Mouse (Mus musculus) kidney, embryonic 15.5 days (tissue): Measurements from ENCODE around the gene Elp5. TPM values are rescaled to one million over a fixed set of nuclear protein-coding genes. Genes with fewer than 3 reads are reported as not detected.

Experiments used
- ATAC-seq: fragments of 200-750 bp; cut with Nextera tagmentation; replicated peaks from 2 replicates; pipeline ENCODE4 v1.8.0; 2017; ENCODE audit warnings: moderate TSS enrichment; ENCODE audit not compliant: low FRiP score
- H3K27ac ChIP-seq: fragments of 300-500 bp; sonication (generic); 2 replicates; pipeline ENCODE4 v1.5.1; 2015; ENCODE audit warnings: mild to moderate bottlenecking, inconsistent platforms
- H3K27me3 ChIP-seq: fragments of 300-500 bp; sonication (generic); 2 replicates; pipeline ENCODE4 v1.6.1; 2015; ENCODE audit warnings: inconsistent platforms
- H3K36me3 ChIP-seq: fragments of 300-500 bp; sonication (generic); 2 replicates; pipeline ENCODE4 v1.6.1; 2015; ENCODE audit warnings: inconsistent platforms
- H3K4me1 ChIP-seq: fragments of 300-500 bp; sonication (generic); 2 replicates; pipeline ENCODE4 v1.6.1; 2015; ENCODE audit warnings: inconsistent platforms
- H3K4me2 ChIP-seq: fragments of 300-500 bp; sonication (generic); 2 replicates; pipeline ENCODE4 v1.6.1; 2015; ENCODE audit warnings: moderate library complexity, mild to moderate bottlenecking, inconsistent platforms
- H3K4me3 ChIP-seq: fragments of 300-500 bp; sonication (generic); replicated peaks from 2 replicates; pipeline ENCODE4 v1.5.1; 2015; ENCODE audit warnings: mild to moderate bottlenecking, inconsistent platforms
- H3K9ac ChIP-seq: fragments of 300-500 bp; sonication (generic); 2 replicates; pipeline ENCODE4 v1.6.1; 2015; ENCODE audit warnings: mild to moderate bottlenecking, inconsistent platforms
- H3K9me3 ChIP-seq: fragments of 300-500 bp; sonication (generic); replicated peaks from 2 replicates; pipeline ENCODE4 v1.6.1; 2016; ENCODE audit warnings: inconsistent platforms
- WGBS: fragments of 180-500 bp; shearing (Covaris S2); methylation state at CpG from one replicate; pipeline ENCODE4 v1.1.7; 2015; ENCODE audit warnings: mixed read lengths; 5-methylcytosine and 5-hydroxymethylcytosine counted together
- polyA plus RNA-seq: library from polyadenylated mRNA; unstranded; fragments of >200 nt; fragmentation: Nextera tagmentation; extraction: Ambion mirVana; gene quantifications from 2 replicates; pipeline ENCODE4 v1.2.1, GENCODE M21; 2015

The Elp5 gene
- polyA plus RNA-seq, 1 experiment from 2014 or later: 116 TPM

DNA sequence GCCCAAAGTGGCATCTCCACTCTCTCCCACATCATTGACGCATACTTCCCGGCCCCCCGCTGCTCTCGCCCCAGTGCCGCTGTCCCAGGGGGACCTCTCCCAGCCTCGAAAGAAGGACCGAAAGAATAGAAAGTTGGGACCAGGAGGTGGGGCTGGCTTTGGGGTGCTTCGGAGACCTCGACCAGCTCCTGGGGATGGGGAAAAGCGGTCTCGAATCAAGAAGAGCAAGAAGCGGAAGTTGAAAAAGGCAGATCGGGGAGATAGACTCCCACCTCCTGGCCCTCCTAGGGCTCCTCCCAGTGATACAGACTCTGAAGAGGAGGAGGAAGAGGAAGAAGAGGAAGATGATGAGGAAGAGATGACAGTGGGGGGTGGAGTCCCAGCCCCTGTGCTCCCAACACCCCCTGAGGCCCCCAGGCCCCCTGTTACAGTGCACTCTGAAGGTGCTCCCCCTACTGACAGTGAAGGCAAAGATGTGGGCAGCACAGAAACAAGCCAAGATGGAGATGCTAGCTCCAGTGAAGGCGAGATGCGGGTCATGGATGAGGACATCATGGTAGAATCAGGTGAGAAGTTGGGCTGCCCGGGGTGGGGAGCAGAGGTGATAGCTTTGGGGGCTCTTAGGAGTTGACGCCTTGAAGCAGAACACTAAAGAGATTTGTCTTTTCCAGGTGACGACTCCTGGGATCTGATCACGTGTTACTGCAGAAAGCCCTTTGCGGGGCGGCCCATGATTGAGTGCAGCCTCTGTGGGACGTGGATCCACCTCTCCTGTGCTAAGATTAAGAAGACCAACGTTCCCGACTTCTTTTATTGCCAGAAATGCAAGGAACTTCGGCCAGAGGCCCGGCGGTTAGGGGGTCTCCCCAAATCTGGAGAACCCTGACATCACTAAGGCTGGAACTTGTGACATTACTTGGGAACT, 16.5 kb upstream of the Elp5 start:
- H3K9ac ChIP-seq: no peak overlapping the region
- no peaks in the 10 kb centered on the region for H3K9me3 ChIP-seq
- 89% methylated on average over 27 of the region's 27 CpGs for WGBS

DNA sequence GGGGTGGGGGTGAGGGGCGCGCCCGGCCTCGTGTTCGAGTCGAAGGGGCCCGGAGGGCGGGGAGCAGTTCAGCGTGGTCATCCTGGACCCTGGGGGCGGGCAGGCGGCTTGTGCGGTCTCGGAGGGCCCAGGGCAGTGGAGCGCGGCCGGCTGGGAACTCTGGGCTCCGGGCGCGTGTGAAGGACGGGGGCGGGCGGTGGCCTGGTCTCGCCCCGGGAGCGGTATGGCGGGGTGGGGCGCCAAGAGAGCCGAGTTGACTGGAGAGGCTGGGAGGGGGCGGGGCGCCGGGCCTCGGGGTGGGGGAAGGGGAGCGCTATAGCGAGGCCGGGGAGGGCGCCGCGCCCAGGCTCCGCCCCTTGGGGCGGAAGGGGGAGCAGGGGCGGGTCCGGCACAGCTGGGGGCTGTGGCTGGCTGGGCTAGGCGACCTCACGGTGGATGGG, 14.8 kb upstream of the Elp5 start:
- Histone ChIP-seq H3K27me3 (no peaks in the 10 kb centered on the region), H3K4me2 (peak overlapping the region; percentile 59), H3K36me3 (peaks cover 44% of the 10 kb centered on the region), H3K4me3 (peak overlapping the region; percentile 85), H3K9me3 (no peaks in the 10 kb centered on the region), H3K27ac (peak overlapping the region; percentile 99), H3K9ac (peak overlapping the region; percentile 95), H3K4me1 (peaks cover 54% of the 10 kb centered on the region)
- under 1% methylated on average over 41 of the region's 44 CpGs for WGBS
- peak; percentile 72 for ATAC-seq

More for the DNA sequence above, 16.5 kb upstream of the Elp5 start:
- Histone ChIP-seq H3K4me1 (peaks cover 61% of the 10 kb centered on the region), H3K4me2 (no peak overlapping the region), H3K27ac (no peak overlapping the region), H3K27me3 (no peaks in the 10 kb centered on the region), H3K4me3 (no peak overlapping the region; the same call in 1 of the 2 replicates), H3K36me3 (peaks cover 36% of the 10 kb centered on the region)
- ATAC-seq: no peak

DNA sequence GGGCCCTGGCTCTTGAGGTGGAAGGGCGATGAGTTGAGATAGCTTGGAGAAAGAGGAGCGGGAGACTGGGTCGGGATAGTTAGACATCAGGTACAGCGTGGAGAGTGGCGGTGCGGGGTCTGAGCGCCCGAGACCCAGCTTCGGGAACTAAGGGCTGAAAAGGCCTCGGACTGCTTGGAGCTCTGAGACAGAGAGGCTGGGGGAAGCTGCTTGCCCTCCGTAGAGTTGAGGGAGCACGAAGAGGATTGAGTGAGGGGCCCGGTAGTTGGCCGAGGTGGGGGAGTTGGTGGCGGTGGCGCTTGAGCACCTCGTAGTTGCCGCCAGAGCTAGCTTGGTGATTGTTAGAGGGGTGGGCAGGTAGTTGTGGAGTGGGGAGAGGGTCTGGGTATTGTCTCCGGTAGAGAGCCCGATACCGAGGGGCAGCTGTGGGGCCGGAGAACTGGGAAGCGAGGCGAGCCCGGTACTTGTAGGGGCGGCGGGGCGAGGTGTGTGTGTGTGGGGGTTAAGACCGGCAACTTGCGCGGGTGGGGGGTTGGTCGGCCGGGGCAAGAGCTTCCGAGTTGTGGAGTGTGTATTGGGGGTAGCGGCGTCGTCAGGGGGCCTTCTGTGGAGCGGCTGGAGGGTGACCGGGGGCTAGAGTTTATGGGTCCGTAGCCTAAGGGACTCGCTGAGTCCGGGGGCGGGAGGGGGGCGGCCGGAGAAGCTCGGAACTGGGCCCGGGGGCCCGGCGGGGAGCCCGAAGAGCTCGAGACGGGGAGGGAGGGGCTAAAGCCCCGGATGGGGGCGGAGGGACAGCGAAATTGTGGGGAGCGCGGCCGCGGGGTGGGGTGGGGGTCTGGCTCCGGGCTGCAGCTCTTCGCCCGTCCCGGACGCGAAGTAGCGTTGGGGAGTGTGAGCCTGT, 14.1 kb upstream of the Elp5 start:
- Histone ChIP-seq H3K4me2 (peak overlapping the region; percentile 59), H3K9ac (peak overlapping the region; percentile 95), H3K27ac (peak overlapping the region; percentile 99), H3K4me1 (peaks cover 47% of the 10 kb centered on the region), H3K27me3 (no peaks in the 10 kb centered on the region), H3K36me3 (peaks cover 44% of the 10 kb centered on the region), H3K4me3 (peak overlapping the region; percentile 85), H3K9me3 (no peaks in the 10 kb centered on the region)
- peak; percentile 8 for ATAC-seq
- under 1% methylated on average over 65 of the region's 66 CpGs for WGBS

DNA sequence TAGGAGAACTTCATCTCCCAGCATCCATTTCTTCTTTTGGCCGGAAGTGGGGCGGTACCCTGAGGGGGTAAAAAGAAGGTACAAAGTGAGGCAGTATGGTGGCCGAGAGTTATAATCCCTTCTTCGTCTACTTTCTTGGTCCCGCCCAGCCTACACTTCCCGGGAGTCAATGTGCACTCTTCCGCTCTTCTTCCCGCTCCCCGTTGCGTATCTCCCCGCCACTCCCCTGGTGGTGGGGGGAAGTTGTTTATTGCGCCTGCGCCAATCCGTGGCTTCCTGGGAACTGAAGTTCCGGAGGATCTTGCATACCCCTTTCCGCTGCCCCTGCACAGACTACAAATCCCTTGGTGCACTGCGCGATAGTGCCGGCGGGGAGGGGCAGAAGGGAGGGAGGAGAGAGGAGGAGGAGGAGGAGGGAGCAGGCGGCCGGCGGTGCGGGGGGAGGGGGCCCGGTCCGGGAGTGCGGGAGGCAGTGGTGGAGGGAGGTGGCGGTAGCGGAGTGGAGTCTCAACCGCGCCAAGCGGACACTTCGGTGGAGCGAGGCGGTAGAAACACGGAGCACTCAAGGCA, 13.2 kb upstream of the Elp5 start, which contains the start of gene Phf23:
Gene Phf23 (plus strand): TSS at position 387 of the 570 bp plus-strand sequence.
- Histone ChIP-seq H3K27ac (peak within 1 kb of the TSS; percentile 99), H3K9ac (peak within 1 kb of the TSS; percentile 95), H3K27me3 (no peaks in the 10 kb centered on the region), H3K4me1 (peaks cover 46% of the 10 kb centered on the region), H3K9me3 (no peaks in the 10 kb centered on the region), H3K4me2 (peak within 1 kb of the TSS; percentile 59), H3K36me3 (peaks cover 45% of the 10 kb centered on the region), H3K4me3 (peak within 1 kb of the TSS; percentile 85)
- peak; percentile 81 for ATAC-seq
- WGBS: under 1% methylated on average over 36 of the region's 36 CpGs

DNA sequence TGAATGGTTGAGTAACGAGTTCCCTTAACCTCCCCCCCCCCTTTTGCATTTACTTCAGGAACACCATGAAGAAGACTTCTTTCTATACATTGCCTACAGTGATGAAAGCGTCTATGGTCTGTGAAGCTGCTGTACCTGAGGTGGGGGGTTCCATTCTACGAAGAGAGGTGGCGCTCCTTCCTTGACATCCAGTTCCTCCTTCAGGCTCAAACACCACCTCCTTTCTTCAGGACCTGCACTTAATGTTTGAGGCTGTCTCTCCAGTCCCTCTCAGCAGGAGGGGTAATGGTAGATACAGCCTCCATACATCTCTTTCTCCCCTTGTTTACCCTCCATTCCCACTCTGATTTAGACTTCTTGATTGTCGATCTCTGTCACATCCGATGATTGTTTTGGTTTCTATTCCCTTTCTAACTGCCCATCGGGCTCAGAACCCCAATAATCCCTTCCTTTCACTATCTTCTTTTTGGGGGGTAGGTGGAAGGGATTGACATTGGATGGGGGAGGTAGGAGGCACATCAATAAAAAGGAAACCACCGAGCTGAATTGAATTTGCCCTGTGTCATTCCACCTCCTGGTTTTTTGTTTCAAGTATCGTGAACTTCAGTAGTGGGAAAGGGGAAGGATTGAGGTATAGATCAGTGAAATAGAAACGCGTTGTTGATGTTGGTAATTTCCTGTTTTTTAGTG, 12.2 kb upstream of the Elp5 start:
- H3K9me3 ChIP-seq: no peaks in the 10 kb centered on the region
- no peak overlapping the region for H3K27ac ChIP-seq
- 83% methylated on average over 11 of the region's 11 CpGs for WGBS
- H3K36me3 ChIP-seq: peaks cover 48% of the 10 kb centered on the region
- no peak for ATAC-seq
- H3K4me2 ChIP-seq: peak overlapping the region; percentile 59; the same call in 1 of the 2 replicates
- H3K27me3 ChIP-seq: no peaks in the 10 kb centered on the region
- H3K9ac ChIP-seq: no peak overlapping the region
- H3K4me1 ChIP-seq: peaks cover 46% of the 10 kb centered on the region
- peak overlapping the region; percentile 1; the same call in 1 of the 2 replicates for H3K4me3 ChIP-seq

DNA sequence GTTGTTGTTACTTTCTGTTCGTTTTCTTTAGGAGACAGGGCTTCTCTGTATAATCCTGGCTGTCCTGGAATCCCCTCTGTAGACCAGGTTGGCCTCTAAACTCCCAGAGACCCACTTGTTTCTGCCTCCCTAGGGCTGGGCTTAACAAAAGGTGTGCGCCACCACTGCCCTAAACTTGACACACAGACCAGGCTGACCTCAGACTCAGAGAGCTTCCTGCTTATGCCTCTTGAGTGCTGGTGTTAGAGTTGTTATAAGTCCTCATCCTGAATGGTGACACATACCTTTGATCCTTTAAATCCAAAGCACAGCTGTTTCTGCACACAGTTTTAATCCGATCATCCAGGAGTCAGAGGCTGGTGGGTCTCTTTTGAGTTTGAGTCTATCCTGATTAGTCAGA, 10.6 kb upstream of the Elp5 start:
- peaks cover 31% of the 10 kb centered on the region for H3K4me1 ChIP-seq
- H3K4me3 ChIP-seq: peak overlapping the region; percentile 59
- H3K9ac ChIP-seq: peak overlapping the region; percentile 64; the same call in 1 of the 2 replicates

DNA sequence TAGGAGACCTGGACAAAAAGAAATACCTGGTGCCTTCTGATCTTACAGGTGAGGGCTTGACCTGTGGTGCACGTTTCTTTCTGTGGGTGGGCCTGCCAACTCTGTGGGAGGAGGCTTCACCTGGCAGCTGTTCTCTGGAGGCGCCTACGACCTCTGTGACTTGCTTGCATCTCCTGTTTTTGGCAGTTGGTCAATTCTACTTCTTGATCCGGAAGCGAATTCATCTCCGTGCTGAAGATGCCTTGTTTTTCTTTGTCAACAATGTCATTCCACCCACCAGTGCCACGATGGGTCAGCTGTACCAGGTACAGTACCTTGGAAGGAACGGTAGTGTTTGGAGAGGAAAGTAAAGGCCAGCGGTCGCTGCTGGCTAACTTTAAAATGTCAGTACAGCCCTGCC, 10.1 kb upstream of the Elp5 start:
- Histone ChIP-seq H3K9ac (peak overlapping the region; percentile 64), H3K4me2 (peak overlapping the region; percentile 66), H3K4me3 (peak overlapping the region; percentile 59), H3K27me3 (no peaks in the 10 kb centered on the region), H3K4me1 (peaks cover 26% of the 10 kb centered on the region), H3K36me3 (peaks cover 50% of the 10 kb centered on the region), H3K9me3 (no peaks in the 10 kb centered on the region), H3K27ac (no peak overlapping the region)
- no peak for ATAC-seq
- 77% methylated on average over 10 of the region's 10 CpGs for WGBS

More for the DNA sequence above, 10.6 kb upstream of the Elp5 start:
- H3K36me3 ChIP-seq: peaks cover 48% of the 10 kb centered on the region
- no peak for ATAC-seq
- H3K27me3 ChIP-seq: no peaks in the 10 kb centered on the region
- peak overlapping the region; percentile 66 for H3K4me2 ChIP-seq
- no peak overlapping the region for H3K27ac ChIP-seq
- H3K9me3 ChIP-seq: no peaks in the 10 kb centered on the region
- WGBS: 86% methylated on average over 3 of the region's 3 CpGs

DNA sequence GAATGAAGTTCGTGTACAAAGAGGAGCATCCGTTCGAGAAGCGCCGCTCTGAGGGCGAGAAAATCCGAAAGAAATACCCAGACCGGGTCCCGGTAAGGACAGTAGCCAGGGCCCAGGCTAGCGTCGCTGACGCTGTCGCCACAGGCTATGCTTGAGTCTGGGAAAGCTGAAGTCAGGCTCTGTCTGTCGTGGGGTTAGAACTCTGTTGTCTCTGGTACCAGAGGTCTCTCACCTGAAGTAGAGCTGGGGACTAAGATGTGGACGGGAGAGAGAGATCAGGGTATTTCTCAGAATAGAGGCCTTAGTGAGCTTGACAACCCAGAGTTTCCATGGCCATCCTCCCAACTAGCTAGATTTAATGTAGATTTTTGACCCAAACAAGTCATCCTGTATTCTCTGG, 9.4 kb upstream of the Elp5 start:
- 0 out of 2 replicates have a peak, but pooled peaks have one; percentile 3 for ATAC-seq
- Histone ChIP-seq H3K36me3 (peaks cover 57% of the 10 kb centered on the region), H3K27ac (peak overlapping the region; percentile 95), H3K9ac (peak overlapping the region; percentile 64), H3K4me1 (peaks cover 24% of the 10 kb centered on the region), H3K4me3 (peak overlapping the region; percentile 59), H3K4me2 (peak overlapping the region; percentile 66), H3K27me3 (no peaks in the 10 kb centered on the region), H3K9me3 (no peaks in the 10 kb centered on the region)
- under 1% methylated on average over 15 of the region's 15 CpGs for WGBS

DNA sequence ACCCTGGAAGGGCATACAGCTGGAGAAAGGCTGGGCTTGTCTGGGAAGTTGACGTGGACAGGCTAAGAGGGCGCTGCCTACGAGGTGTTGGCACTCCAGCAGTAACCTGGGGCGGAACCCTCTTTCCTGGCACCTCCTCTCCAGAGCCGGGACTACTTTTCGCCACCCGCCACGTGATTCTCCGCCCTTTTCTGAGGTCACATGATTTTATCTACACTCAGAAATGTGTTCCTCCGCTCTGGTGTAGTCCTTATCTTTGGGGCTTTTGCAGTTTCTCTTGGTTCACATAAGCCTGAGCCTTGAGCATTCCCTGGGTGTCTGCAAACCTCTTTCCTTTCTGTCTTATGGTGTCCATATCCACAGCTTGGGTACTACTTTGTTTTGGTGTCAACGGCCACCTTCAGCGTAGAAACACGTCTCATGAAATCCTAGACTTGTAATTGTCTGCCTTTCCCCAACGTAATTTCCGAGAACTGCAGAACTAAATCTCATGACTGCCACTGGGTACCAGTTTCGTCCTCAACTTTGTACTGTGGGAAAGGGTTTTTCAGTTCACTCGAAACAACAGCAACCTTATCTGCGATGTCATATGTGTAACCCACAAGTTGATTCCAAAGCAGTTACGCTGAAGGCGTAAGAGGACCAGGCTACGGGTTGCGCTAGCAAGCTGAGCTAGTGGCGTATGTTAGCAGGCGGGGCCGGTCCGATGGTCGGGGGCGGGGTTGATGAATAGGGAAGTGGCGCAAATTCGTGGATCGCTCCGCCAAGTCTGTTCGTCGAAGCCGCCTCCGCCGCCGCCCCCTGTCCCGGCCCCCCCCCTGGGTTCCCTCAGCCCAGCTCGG, 8.8 kb upstream of the Elp5 start, which contains the start of gene Gabarap:
Gene Gabarap (plus strand): TSS at position 294 of the 842 bp plus-strand sequence.
- H3K36me3 ChIP-seq: peaks cover 63% of the 10 kb centered on the region

DNA sequence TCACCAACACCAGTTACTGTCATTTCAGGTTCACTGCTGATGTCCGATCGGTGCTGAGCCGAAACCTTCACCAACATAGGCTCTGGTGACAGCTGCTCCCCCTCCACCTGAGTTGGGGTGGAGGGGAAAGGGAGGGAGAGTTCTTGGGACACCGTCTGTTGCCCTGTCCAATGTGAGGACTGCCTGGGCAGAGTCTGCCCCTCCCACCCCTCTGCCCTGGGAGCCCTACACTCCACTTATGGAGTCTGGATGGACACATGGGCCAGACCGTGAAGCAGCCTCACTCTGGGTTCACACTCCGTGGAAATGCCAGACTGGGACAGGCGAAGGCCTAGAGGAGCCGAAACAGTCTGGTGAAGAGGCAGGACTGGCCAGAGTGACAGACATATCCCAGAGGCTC, 7.6 kb upstream of the Elp5 start:
- H3K36me3 ChIP-seq: peaks cover 74% of the 10 kb centered on the region
- ATAC-seq: no peak

More for the DNA sequence above, 8.8 kb upstream of the Elp5 start, which contains the start of gene Gabarap:
- peaks cover 24% of the 10 kb centered on the region for H3K4me1 ChIP-seq
- peak within 1 kb of the TSS; percentile 59 for H3K4me3 ChIP-seq
- no peaks in the 10 kb centered on the region for H3K9me3 ChIP-seq
- ATAC-seq: peak; percentile 78
- peak within 1 kb of the TSS; percentile 66 for H3K4me2 ChIP-seq
- peak within 1 kb of the TSS; percentile 64 for H3K9ac ChIP-seq
- peak within 1 kb of the TSS; percentile 95 for H3K27ac ChIP-seq
- no peaks in the 10 kb centered on the region for H3K27me3 ChIP-seq
- WGBS: under 1% methylated on average over 40 of the region's 40 CpGs

More for the DNA sequence above, 7.6 kb upstream of the Elp5 start:
- Histone ChIP-seq H3K27ac (peak overlapping the region; percentile 95), H3K27me3 (no peaks in the 10 kb centered on the region), H3K4me1 (peaks cover 24% of the 10 kb centered on the region), H3K9ac (peak overlapping the region; percentile 64; the same call in 1 of the 2 replicates), H3K4me2 (no peak overlapping the region), H3K4me3 (no peak overlapping the region; the same call in 1 of the 2 replicates), H3K9me3 (no peaks in the 10 kb centered on the region)
- WGBS: 87% methylated on average over 8 of the region's 8 CpGs
